Mouse (Mus musculus) cerebellum, adult (tissue): ENCODE measurements at regions not wholly inside any gene's neighbourhood (a gene's known extent, or its start where the extent isn't known, plus 50 kb on each side); places are given as distances from the start of the nearest gene placed in this dataset.

ENCODE experiments used
- ATAC-seq: cut with Nextera tagmentation; 2 replicates; pipeline ENCODE4 v1.9.2; 2017; ENCODE audit warnings: mild to moderate bottlenecking, moderate library complexity, mixed read lengths; ENCODE audit not compliant: insufficient number of reproducible peaks, low FRiP score, low TSS enrichment

GRCm38 (mm10) chr15:38607368-38607767 lies 1182.0 kb downstream of the 4930447A16Rik start:
- no peak for ATAC-seq

GRCm38 (mm10) chr15:38608207-38608870 lies 1183.0 kb downstream of the 4930447A16Rik start:
- no peak for ATAC-seq

- no peak for ATAC-seq
These were observed 1184.2 kb downstream of the 4930447A16Rik start for GRCm38 (mm10) chr15:38609522-38609921.
